Mouse (Mus musculus) limb, embryonic 10.5 days (tissue): ENCODE data around the gene Anapc15-ps. TPM values are rescaled to one million over a fixed set of nuclear protein-coding genes. Genes with fewer than 3 reads are reported as not detected.
A peak's percentile ranks its signal among the peaks of the same experiment; 100 is the strongest.

ENCODE experiments used
- DNase-seq: peaks from one replicate; pipeline ENCODE4 v3.0.0-alpha.2; 2017; ENCODE audit warnings: low spot score
- H3K27ac ChIP-seq: fragments of 300-500 bp; sonication (generic); 2 replicates; pipeline ENCODE4 v1.5.1; 2016; ENCODE audit warnings: mild to moderate bottlenecking
- H3K27me3 ChIP-seq: fragments of 300-500 bp; sonication (generic); 2 replicates; pipeline ENCODE4 v1.6.1; 2016; ENCODE audit warnings: low read depth, mild to moderate bottlenecking; ENCODE audit not compliant: poor library complexity, severe bottlenecking
- H3K36me3 ChIP-seq: fragments of 300-500 bp; sonication (generic); 2 replicates; pipeline ENCODE4 v1.6.1; 2016; ENCODE audit warnings: mild to moderate bottlenecking, moderate library complexity
- H3K4me1 ChIP-seq: fragments of 300-500 bp; sonication (generic); 2 replicates; pipeline ENCODE4 v1.6.1; 2016
- H3K4me3 ChIP-seq: fragments of 300-500 bp; sonication (generic); 2 replicates; pipeline ENCODE4 v1.5.1; 2016; ENCODE audit warnings: mild to moderate bottlenecking, moderate library complexity
- H3K9me3 ChIP-seq: fragments of 300-500 bp; sonication (generic); replicated peaks from 2 replicates; pipeline ENCODE4 v1.6.1; 2016; ENCODE audit warnings: mild to moderate bottlenecking
- WGBS: fragments of 180-500 bp; shearing (Covaris S2); methylation state at CpG from one replicate; pipeline ENCODE4 v1.1.7; 2016; 5-methylcytosine and 5-hydroxymethylcytosine counted together
- polyA plus RNA-seq: library from polyadenylated mRNA; unstranded; fragments of >200 nt; fragmentation: Nextera tagmentation; extraction: Ambion mirVana; gene quantifications from 2 replicates; pipeline ENCODE4 v1.2.1, GENCODE M21; 2016

Anapc15-ps gene
- polyA plus RNA-seq, 1 experiment from 2014 or later: not detected

DNA sequence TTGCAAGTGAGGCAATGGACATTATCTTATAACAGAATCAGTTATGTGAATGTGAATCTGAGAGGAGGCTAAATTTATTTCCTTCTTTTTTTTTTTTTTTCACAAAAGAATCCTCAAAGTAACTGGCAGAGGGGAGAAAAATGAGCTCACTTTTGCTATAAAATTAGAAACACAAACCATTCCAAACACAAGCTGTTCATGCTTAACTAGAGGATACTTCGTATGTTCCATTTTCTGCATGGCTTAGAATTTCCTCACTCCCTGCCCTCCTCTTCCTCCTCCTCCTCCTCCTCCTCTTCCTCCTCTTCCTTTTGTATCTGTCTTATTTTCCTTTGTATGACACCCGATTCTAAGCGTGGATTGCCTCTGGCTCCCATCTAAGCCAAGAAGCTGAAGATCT, 32.5 kb upstream of the Anapc15-ps start:
- WGBS: 88% methylated on average over 3 of the region's 3 CpGs
- no peaks in the 10 kb centered on the region for H3K27me3 ChIP-seq
- DNase-seq: no peak
- H3K36me3 ChIP-seq: no peaks in the 10 kb centered on the region
- H3K4me3 ChIP-seq: no peak overlapping the region
- no peak overlapping the region for H3K27ac ChIP-seq
- H3K4me1 ChIP-seq: peaks cover 33% of the 10 kb centered on the region
- H3K9me3 ChIP-seq: no peaks in the 10 kb centered on the region

DNA sequence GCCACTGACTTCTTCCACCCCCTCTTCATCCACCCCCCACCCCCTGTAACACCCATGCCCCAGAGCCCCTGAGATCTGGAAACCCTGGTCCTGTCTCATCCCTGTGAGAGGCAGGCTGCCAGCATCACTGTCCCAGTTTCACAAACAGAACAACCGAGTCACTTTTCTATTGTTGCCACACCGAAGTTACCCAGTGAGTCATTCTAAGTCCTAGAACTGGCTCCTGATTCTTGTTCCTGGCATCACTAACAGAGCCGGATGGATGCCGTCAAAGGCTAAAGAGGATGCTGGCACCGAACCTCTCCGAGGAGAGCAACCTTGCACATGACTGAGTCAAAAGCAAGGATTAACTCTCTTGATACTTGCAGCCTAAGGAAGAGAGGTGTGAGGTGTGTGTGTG, 31.6 kb upstream of the Anapc15-ps start:
- Histone ChIP-seq H3K4me1 (peaks cover 29% of the 10 kb centered on the region), H3K27me3 (no peaks in the 10 kb centered on the region), H3K36me3 (no peaks in the 10 kb centered on the region), H3K9me3 (no peaks in the 10 kb centered on the region), H3K27ac (no peak overlapping the region; the same call in 1 of the 2 replicates), H3K4me3 (no peak overlapping the region)
- DNase-seq: no peak
- 95% methylated on average over 6 of the region's 6 CpGs for WGBS

GRCm38 (mm10) chr10:95703730-95704129, 30.5 kb upstream of the Anapc15-ps start:
- no peak overlapping the region for H3K4me3 ChIP-seq
- WGBS: 91% methylated on average over 5 of the region's 5 CpGs
- H3K36me3 ChIP-seq: no peaks in the 10 kb centered on the region
- no peaks in the 10 kb centered on the region for H3K9me3 ChIP-seq
- H3K4me1 ChIP-seq: peaks cover 27% of the 10 kb centered on the region
- H3K27ac ChIP-seq: no peak overlapping the region
- DNase-seq: no peak
- H3K27me3 ChIP-seq: no peaks in the 10 kb centered on the region

DNA sequence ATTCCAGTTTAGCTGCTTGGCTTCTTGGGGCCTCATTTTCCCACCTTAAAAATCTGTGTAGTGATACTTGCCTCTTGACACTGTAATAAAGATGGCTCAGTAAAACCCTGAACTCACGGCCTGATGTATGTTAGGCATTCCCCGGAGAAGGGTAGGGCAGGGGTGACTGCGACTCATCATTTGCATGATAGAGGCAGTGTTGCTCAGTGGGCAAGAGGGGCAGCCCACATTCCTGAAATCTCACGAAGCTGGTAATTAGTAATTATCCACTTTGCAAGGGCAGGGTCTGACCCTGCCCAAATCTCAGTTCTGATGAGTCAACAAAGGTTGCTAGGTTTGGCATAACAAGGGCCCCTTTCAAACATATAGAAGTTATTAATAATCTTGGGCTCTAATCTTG, 27.2 kb upstream of the Anapc15-ps start:
- H3K36me3 ChIP-seq: no peaks in the 10 kb centered on the region
- no peak overlapping the region for H3K4me3 ChIP-seq
- peaks cover 18% of the 10 kb centered on the region; the same call in 1 of the 2 replicates for H3K4me1 ChIP-seq
- no peaks in the 10 kb centered on the region for H3K27me3 ChIP-seq
- 57% methylated on average over 4 of the region's 4 CpGs for WGBS
- DNase-seq: no peak
- H3K9me3 ChIP-seq: no peaks in the 10 kb centered on the region
- H3K27ac ChIP-seq: peak overlapping the region; percentile 38; the same call in 1 of the 2 replicates

DNA sequence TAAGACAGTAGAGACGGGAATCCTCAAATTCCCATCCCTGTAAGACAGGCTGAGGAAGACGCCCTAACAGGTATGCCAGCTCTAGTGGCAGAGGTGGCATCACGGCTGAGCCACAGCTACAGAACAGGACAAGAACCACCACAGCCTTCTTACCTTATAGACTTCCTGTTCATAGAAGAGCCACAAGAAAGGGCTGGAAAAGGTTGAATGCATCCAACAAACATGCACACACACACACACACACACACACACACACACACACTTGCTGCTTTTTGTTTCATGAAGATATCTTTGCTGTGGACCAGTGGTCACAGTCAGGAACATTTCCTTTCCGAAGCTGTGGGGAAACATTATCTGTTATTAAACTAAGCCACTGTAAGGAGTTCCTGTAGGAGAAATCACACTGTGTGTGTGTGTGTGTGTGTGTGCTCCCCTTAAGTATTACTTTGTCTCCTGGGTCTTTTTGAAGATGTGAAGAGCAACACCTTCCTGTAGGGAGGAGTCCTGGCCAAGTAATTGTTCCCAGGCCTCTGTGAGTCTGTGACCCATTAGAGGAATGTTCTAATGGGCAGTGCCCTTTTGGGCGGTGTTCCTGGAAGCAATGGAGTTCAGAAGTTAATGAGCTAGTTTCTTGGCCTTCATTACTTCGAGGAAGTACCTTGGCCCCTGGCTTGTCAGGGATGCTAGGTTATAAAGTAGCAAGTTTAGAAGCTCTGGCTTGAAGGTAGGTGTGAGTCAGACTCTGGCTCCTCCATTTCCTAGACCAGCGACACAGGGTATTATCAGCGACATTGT, 25.9 kb upstream of the Anapc15-ps start:
- H3K27me3 ChIP-seq: no peaks in the 10 kb centered on the region
- 72% methylated on average over 8 of the region's 8 CpGs for WGBS
- no peaks in the 10 kb centered on the region for H3K36me3 ChIP-seq

DNA sequence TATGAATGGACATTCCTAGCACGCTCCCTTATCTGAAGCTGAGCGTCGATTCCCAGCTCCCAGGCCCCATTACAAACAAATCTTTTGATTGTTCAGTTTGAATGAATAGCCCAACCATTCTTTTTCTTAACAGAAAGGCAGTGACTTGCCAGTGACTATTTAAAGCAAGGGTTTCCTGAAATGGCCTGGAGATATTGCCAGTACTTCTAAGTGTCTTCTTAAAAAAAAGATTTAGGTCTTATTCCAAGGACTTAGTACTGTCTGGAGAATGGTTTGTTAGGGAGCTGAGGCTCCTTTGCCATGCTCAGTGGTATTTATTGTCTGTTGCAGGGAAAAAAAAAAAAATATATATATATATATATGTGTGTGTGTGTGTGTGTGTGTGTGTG, 23.0 kb upstream of the Anapc15-ps start:
- 77% methylated on average over 3 of the region's 3 CpGs for WGBS
- no peaks in the 10 kb centered on the region for H3K27me3 ChIP-seq

More for the DNA sequence above, 25.9 kb upstream of the Anapc15-ps start:
- H3K4me3 ChIP-seq: no peak overlapping the region
- no peaks in the 10 kb centered on the region for H3K9me3 ChIP-seq
- H3K27ac ChIP-seq: no peak overlapping the region
- DNase-seq: no peak
- peaks cover 27% of the 10 kb centered on the region for H3K4me1 ChIP-seq

DNA sequence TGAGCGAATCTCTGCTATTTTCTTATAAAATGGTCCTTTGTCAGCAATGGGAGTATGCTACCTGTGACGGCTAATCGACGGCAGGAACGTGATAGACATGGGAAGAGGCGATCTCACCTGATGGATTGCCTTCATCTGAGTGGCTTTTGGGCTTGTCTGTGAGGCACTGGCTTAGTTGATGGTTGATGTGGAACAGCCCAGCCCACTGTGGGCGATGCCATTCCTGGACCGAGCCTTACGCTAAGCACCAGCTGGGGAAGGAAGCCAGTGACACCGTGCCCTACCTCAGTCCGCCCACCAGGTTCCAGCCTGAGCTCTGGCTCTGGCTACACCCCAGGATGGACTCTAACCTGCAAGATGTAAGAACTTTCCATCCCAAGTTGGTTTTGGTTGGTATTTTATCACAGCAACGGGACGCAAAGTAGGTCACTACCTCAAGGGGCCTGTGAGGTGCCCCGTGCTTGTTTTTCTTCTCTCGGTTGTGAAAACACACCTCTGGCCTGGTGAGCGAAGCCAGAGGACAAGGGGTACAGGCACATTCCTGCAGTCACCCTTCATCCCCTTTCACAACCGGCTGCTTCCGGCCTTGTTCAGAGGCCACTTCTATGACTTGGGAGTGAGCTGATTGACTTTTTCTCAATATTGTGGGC, 22.5 kb upstream of the Anapc15-ps start:
- WGBS: 93% methylated on average over 18 of the region's 18 CpGs
- H3K27me3 ChIP-seq: no peaks in the 10 kb centered on the region

More for the DNA sequence above, 23.0 kb upstream of the Anapc15-ps start:
- Histone ChIP-seq H3K4me1 (peaks cover 27% of the 10 kb centered on the region), H3K4me3 (no peak overlapping the region), H3K27ac (no peak overlapping the region), H3K36me3 (no peaks in the 10 kb centered on the region), H3K9me3 (no peaks in the 10 kb centered on the region)
- DNase-seq: no peak

DNA sequence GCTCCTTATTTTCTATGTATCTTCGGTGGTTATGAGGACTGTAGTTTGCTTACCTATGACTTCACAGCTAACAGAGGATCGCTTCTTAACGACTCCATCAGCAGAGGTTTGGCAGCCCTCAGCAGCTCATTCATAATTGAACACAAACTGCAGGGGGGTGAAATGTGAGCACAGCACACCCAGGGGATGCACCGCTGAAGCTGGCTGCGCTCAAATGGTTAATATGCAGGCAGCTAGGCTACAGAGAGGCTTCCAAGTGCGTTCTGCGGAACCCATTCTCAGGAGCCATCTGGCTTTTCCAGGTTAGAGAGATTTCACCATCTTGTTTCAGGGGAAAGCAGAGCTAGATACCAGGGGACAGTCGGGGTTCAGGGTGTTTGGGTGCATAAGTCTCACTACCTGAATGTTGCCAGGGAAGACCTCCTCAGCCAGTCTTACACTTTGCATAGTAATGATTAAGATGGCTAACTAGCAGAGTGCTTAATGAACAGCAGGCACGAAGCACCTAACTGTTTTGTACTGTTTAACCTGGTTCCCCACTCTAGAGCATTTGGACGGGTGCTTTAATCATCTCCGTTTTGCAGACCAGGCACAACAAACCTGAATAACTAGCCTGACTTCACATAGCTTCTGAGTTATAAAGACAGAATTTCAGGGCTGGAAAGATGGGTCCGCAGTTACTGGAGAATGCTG, 21.5 kb upstream of the Anapc15-ps start:
- DNase-seq: no peak
- H3K4me3 ChIP-seq: no peak overlapping the region
- no peaks in the 10 kb centered on the region for H3K36me3 ChIP-seq
- no peaks in the 10 kb centered on the region for H3K27me3 ChIP-seq
- H3K4me1 ChIP-seq: peaks cover 21% of the 10 kb centered on the region
- 0 out of 2 replicates have a peak overlapping the region, but pooled peaks have one; percentile 16 for H3K27ac ChIP-seq
- WGBS: 72% methylated on average over 12 of the region's 12 CpGs
- H3K9me3 ChIP-seq: no peaks in the 10 kb centered on the region

More for the DNA sequence above, 22.5 kb upstream of the Anapc15-ps start:
- no peak for DNase-seq
- no peak overlapping the region for H3K4me3 ChIP-seq
- H3K9me3 ChIP-seq: no peaks in the 10 kb centered on the region
- H3K27ac ChIP-seq: 0 out of 2 replicates have a peak overlapping the region, but pooled peaks have one; percentile 26
- H3K4me1 ChIP-seq: peaks cover 27% of the 10 kb centered on the region
- no peaks in the 10 kb centered on the region for H3K36me3 ChIP-seq

GRCm38 (mm10) chr10:95691347-95691746, 18.1 kb upstream of the Anapc15-ps start:
- Histone ChIP-seq H3K4me1 (peaks cover 9% of the 10 kb centered on the region), H3K4me3 (no peak overlapping the region), H3K36me3 (no peaks in the 10 kb centered on the region), H3K27me3 (no peaks in the 10 kb centered on the region), H3K9me3 (no peaks in the 10 kb centered on the region), H3K27ac (no peak overlapping the region)
- 92% methylated on average over 4 of the region's 4 CpGs for WGBS
- DNase-seq: no peak

- Histone ChIP-seq H3K27me3 (no peaks in the 10 kb centered on the region), H3K4me1 (peaks cover 11% of the 10 kb centered on the region), H3K27ac (no peak overlapping the region), H3K36me3 (no peaks in the 10 kb centered on the region), H3K9me3 (no peaks in the 10 kb centered on the region), H3K4me3 (no peak overlapping the region)
- WGBS: 95% methylated on average over 1 of the region's 1 CpGs
- DNase-seq: no peak
Measured at GRCm38 (mm10) chr10:95689833-95690232, 16.6 kb upstream of the Anapc15-ps start.

DNA sequence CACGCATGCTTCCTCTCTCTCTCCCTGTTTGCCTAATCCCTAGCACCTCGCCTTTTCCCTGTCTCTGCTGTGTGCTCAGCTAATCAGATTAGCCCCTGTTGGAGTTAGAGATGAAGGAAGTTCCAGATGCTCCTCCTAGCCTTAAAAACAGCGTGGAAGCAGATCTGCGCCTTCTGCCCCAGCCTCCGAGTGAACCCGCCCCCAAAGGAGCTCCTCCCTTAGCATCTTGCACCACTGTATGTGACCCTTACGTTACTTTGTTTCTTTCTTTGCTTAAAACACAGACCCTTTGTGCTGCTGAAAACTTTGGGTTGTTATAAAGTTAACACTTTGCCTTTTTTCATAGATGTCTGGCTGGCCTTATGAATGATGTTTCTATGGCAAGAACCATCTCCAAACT, 15.8 kb upstream of the Anapc15-ps start:
- WGBS: 80% methylated on average over 7 of the region's 7 CpGs
- H3K27ac ChIP-seq: no peak overlapping the region
- H3K4me1 ChIP-seq: peaks cover 5% of the 10 kb centered on the region; the same call in 1 of the 2 replicates
- H3K27me3 ChIP-seq: no peaks in the 10 kb centered on the region
- no peak overlapping the region for H3K4me3 ChIP-seq
- H3K36me3 ChIP-seq: no peaks in the 10 kb centered on the region
- DNase-seq: no peak
- H3K9me3 ChIP-seq: no peaks in the 10 kb centered on the region

- Histone ChIP-seq H3K27me3 (no peaks in the 10 kb centered on the region), H3K9me3 (no peaks in the 10 kb centered on the region), H3K36me3 (no peaks in the 10 kb centered on the region), H3K4me1 (peaks cover 5% of the 10 kb centered on the region; the same call in 1 of the 2 replicates), H3K27ac (no peak overlapping the region), H3K4me3 (no peak overlapping the region)
- 85% methylated on average over 21 of the region's 21 CpGs for WGBS
- DNase-seq: no peak
Measured at GRCm38 (mm10) chr10:95687558-95688141, 14.4 kb upstream of the Anapc15-ps start.
